Mouse (Mus musculus): ENCODE measurements around the gene Ccdc160.

Gene Ccdc160

GRCm38 (mm10) chrX:52819338-52819737 is 28.3 kb downstream of the Ccdc160 start:
- no peak for DNase-seq (ENCODE audit: low read depth in 2 of 2, low spot score in 2 of 2)

Data from CD8-positive naive resting alpha-beta T cell, adult 2 months (primary cell).